Mouse (Mus musculus) embryonic facial prominence, embryonic 12.5 days (tissue): ENCODE data around the gene Obox5. TPM values are rescaled to one million over a fixed set of nuclear protein-coding genes. Genes with fewer than 3 reads are reported as not detected.
"Not testable (repeated sequence)": the region's sequence is repeated elsewhere in the genome, so short reads cannot be mapped to it uniquely, and the experiment has no call there.

Source experiments
- ATAC-seq: fragments of 200-750 bp; cut with Nextera tagmentation; 2 replicates; pipeline ENCODE4 v1.8.0; 2017; ENCODE audit not compliant: insufficient number of reproducible peaks, insufficient read depth, low FRiP score, low TSS enrichment
- H3K27ac ChIP-seq: fragments of 300-500 bp; sonication (generic); 2 replicates; pipeline ENCODE4 v1.5.1; 2016; ENCODE audit warnings: mild to moderate bottlenecking
- H3K27me3 ChIP-seq: fragments of 300-500 bp; sonication (generic); 2 replicates; pipeline ENCODE4 v1.6.1; 2016; ENCODE audit warnings: mild to moderate bottlenecking, moderate library complexity
- H3K36me3 ChIP-seq: fragments of 300-500 bp; sonication (generic); 2 replicates; pipeline ENCODE4 v1.6.1; 2016; ENCODE audit warnings: mild to moderate bottlenecking
- H3K4me1 ChIP-seq: fragments of 300-500 bp; sonication (generic); 2 replicates; pipeline ENCODE4 v1.6.1; 2016
- H3K4me2 ChIP-seq: fragments of 300-500 bp; sonication (generic); replicated peaks from 2 replicates; pipeline ENCODE4 v1.6.1; 2016; ENCODE audit warnings: mild to moderate bottlenecking, moderate library complexity
- H3K4me3 ChIP-seq: fragments of 300-500 bp; sonication (generic); 2 replicates; pipeline ENCODE4 v1.5.1; 2016; ENCODE audit warnings: mild to moderate bottlenecking
- H3K9ac ChIP-seq: fragments of 300-500 bp; sonication (generic); 2 replicates; pipeline ENCODE4 v1.6.1; 2016; ENCODE audit warnings: mild to moderate bottlenecking, moderate library complexity
- H3K9me3 ChIP-seq: fragments of 300-500 bp; sonication (generic); 2 replicates; pipeline ENCODE4 v1.6.1; 2016; ENCODE audit warnings: mild to moderate bottlenecking, moderate library complexity
- WGBS: fragments of 180-500 bp; shearing (Covaris S2); methylation state at CpG from one replicate; pipeline ENCODE4 v1.1.7; 2016; 5-methylcytosine and 5-hydroxymethylcytosine counted together
- polyA plus RNA-seq: library from polyadenylated mRNA; unstranded; fragments of >200 nt; fragmentation: Nextera tagmentation; extraction: Ambion mirVana; gene quantifications from 2 replicates; pipeline ENCODE4 v1.2.1, GENCODE M21; 2016

Gene Obox5
- polyA plus RNA-seq: not detected in 2 replicates

DNA sequence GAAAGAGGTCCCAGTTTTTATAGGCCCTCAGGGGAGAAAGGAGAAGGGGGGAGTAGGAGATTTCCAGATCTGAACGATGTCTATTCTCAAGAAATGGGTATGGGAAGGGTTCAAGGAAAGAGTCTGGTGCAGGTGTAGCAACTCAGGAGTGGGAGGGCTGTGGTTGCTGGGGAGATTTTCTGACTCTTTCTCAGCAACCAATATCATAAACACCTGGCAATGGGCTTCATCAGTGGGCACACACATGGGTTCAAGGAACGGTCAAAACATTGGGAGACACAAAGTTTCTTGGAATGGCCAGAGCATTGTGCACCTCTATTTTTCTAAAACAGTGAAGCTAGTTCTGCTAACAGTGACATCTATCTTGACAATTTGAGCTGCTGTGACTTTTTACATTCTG is at the start of gene Obox5:
Gene Obox5 (plus strand): TSS at position 301 of the 400 bp plus-strand sequence.
- not testable (repeated sequence) for H3K4me1 ChIP-seq, H3K36me3 ChIP-seq, ATAC-seq, H3K4me2 ChIP-seq, H3K4me3 ChIP-seq, H3K9me3 ChIP-seq, H3K9ac ChIP-seq, H3K27me3 ChIP-seq, H3K27ac ChIP-seq
- 78% methylated on average over 2 of the region's 2 CpGs for WGBS

DNA sequence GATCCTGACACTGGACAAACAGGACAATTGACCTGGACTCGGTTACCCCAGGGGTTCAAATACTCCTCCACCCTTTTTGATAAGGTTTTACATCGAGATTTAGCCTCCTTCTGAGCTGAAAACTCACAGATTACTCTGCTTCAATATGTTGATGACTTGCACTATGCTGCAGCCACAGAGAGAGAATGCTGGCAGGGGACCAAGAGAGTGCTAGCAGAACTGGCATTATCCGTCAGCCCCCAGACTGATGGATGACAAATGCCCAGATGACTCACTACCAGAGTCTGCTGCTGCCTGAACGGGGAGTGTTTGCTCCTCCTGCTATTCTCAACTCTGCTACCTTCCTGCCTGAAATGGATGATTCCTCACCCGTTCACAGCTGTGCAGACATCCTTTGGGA is 635 bp upstream of the Obox5 start:
- H3K36me3 ChIP-seq, ATAC-seq, H3K27me3 ChIP-seq, H3K4me3 ChIP-seq, H3K9ac ChIP-seq, H3K27ac ChIP-seq, H3K4me2 ChIP-seq, H3K4me1 ChIP-seq, H3K9me3 ChIP-seq: not testable (repeated sequence)
- WGBS: 65% methylated on average over 5 of the region's 5 CpGs

Other genes starting within 250 kb of the Obox5 start
- gene Obox3, start 110.2 kb upstream of the Obox5 start, polyA plus RNA-seq: not detected in 2 replicates
- gene Obox6, start 89.5 kb downstream of the Obox5 start, polyA plus RNA-seq: not detected in 2 replicates
- gene Crx, start 129.8 kb downstream of the Obox5 start, polyA plus RNA-seq: 0.09 TPM in 1 of 2 replicates, not detected in the other
- not detected in 2 replicates for gene Crxos, start 132.5 kb downstream of the Obox5 start, polyA plus RNA-seq
- gene Selenow, start 172.3 kb downstream of the Obox5 start, polyA plus RNA-seq: 1,124 and 1,186 TPM in 2 replicates
- 184 and 196 TPM in 2 replicates for gene Nop53, start 195.9 kb downstream of the Obox5 start, polyA plus RNA-seq
- 17.0 and 20.4 TPM in 2 replicates for gene Ehd2, start 217.4 kb downstream of the Obox5 start, polyA plus RNA-seq